In genomic region chr11:120306366-120307131, GRCm38 (mm10) we compare ENCODE assay signal across 10 mouse cellular contexts. TPM values are rescaled to one million over a fixed set of nuclear protein-coding genes. Genes with fewer than 3 reads are reported as not detected.
DNase-seq lines count a peak whose midpoint lies in the region; ATAC-seq lines count a peak whose summit lies in the region.
"Had no signal": no experiment of that assay in that cellular context is flagged by ENCODE, and none has a peak within 500 bp of the region (broad histone marks: within the 10 kb centered on the region; RNA-seq: fewer than 3 reads in every experiment).

No protein-coding gene starts in this region.

- H3K27me3 ChIP-seq in heart, embryonic 11.5 days (ENCODE audit: control insufficient read depth, insufficient read depth, low read length): no peaks in the 10 kb centered on the region
- H3K27me3 ChIP-seq in limb, embryonic 11.5 days (ENCODE audit: control insufficient read depth, insufficient read depth, low read length): no peaks in the 10 kb centered on the region

- no peaks in the 10 kb centered on the region for H3K9me3 ChIP-seq in heart, embryonic 11.5 days (replicated peaks; ENCODE audit: control insufficient read depth, low read length)
- H3K9me3 ChIP-seq in limb, embryonic 11.5 days (ENCODE audit: control insufficient read depth, low read length): no peaks in the 10 kb centered on the region

- H3K36me3 ChIP-seq in heart, embryonic 11.5 days (ENCODE audit: control insufficient read depth, insufficient read depth, low read length): no peaks in the 10 kb centered on the region
- no peaks in the 10 kb centered on the region for H3K36me3 ChIP-seq in limb, embryonic 11.5 days (ENCODE audit: control insufficient read depth, insufficient read depth, low read length)

- H3K4me1 ChIP-seq in heart, embryonic 11.5 days (ENCODE audit: control insufficient read depth, insufficient read depth, low read length): peaks cover 45% of the 10 kb centered on the region
- peaks cover 59% of the 10 kb centered on the region for H3K4me1 ChIP-seq in limb, embryonic 11.5 days (ENCODE audit: control insufficient read depth, insufficient read depth, low read length)

- WGBS in heart, embryonic 11.5 days (ENCODE audit: insufficient replicate concordance): 56% methylated on average over 12 of the region's 12 CpGs
- 32% methylated on average over 12 of the region's 12 CpGs for WGBS in limb, embryonic 11.5 days

- peak overlapping the region; percentile 1; the same call in 1 of the 2 replicates for H3K9ac ChIP-seq in heart, embryonic 11.5 days (ENCODE audit: low read depth, low read length)
- H3K9ac ChIP-seq in limb, embryonic 11.5 days (ENCODE audit: low read length): no peak overlapping the region

- peak overlapping the region; percentile 90 for H3K4me2 ChIP-seq in heart, embryonic 11.5 days
- H3K4me2 ChIP-seq in limb, embryonic 11.5 days (ENCODE audit: low read depth, severe bottlenecking): peak overlapping the region; percentile 76

- no peak for ATAC-seq in heart, embryonic 11.5 days (replicated peaks; ENCODE audit: insufficient number of reproducible peaks, low FRiP score, low TSS enrichment)
- ATAC-seq in limb, embryonic 11.5 days (ENCODE audit: insufficient number of reproducible peaks, low FRiP score, low TSS enrichment, low read depth): no peak
- no peak for ATAC-seq in megakaryocyte progenitor cell, adult 5-6 weeks (replicated peaks; ENCODE audit: poor library complexity)

- no peak for DNase-seq in heart, postnatal 25 days (ENCODE audit: low spot score)
- DNase-seq in testis, postnatal 10 days (ENCODE audit: low spot score): peak; percentile 33
- no peak for DNase-seq in testis, postnatal 14 days (ENCODE audit: low spot score)
- DNase-seq in limb, embryonic 11.5 days (ENCODE audit: low spot score): no peak
- DNase-seq in left cerebral cortex, adult 18-20 months (ENCODE audit: low spot score in 2 of 2): no peak
- no peak for DNase-seq in frontal cortex, postnatal 25 days (ENCODE audit: low spot score in 2 of 2)

- no peak overlapping the region for H3K4me3 ChIP-seq in heart, embryonic 11.5 days (ENCODE audit: low read depth, low read length)
- H3K4me3 ChIP-seq in limb, embryonic 11.5 days (ENCODE audit: low read depth, low read length): no peak overlapping the region

- H3K27ac ChIP-seq in heart, embryonic 11.5 days (ENCODE audit: low read depth, low read length): no peak overlapping the region
- H3K27ac ChIP-seq in limb, embryonic 11.5 days (replicated peaks; ENCODE audit: low read depth, low read length): peak overlapping the region; percentile 55; the same call in 1 of the 2 replicates

- intact Hi-C loops in heart, postnatal 25 days (cut with DNase I): loop anchor here (1.0 to 2.0 kb wide), 4 partner anchors 42 to 195 kb away; no protein-coding TSS in a partner anchor

RNA-seq across cellular contexts. Expression of gene Actg1, which starts 41.8 kb away (rescaled TPM):
- polyA plus RNA-seq in heart, embryonic 11.5 days (2014; fragmentation: Nextera tagmentation; extraction: Ambion mirVana): 1,448 and 1,508 TPM in 2 replicates
- total RNA-seq in heart, postnatal 25 days (2021): 100 to 1,000 TPM; 282 to 346 TPM
- 2,996 and 3,123 TPM in 2 replicates for polyA plus RNA-seq in limb, embryonic 11.5 days (2014; fragmentation: Nextera tagmentation; extraction: Ambion mirVana)
- 1,000 to 10,000 TPM; 1,195 to 1,258 TPM for total RNA-seq in left cerebral cortex, adult 18-20 months (2021)
- total RNA-seq in megakaryocyte progenitor cell, adult 5-6 weeks (2015): 1,607 and 1,783 TPM in 2 replicates
- 724 and 844 TPM in 2 replicates for total RNA-seq in megakaryocyte progenitor cell, adult 5-6 weeks (2017)

RNA-seq across cellular contexts. Expression of gene Fscn2, which starts 54.8 kb away (rescaled TPM):
- 0.57 TPM in 1 of 2 replicates, not detected in the other for polyA plus RNA-seq in heart, embryonic 11.5 days (2014; fragmentation: Nextera tagmentation; extraction: Ambion mirVana)
- not detected for total RNA-seq in heart, postnatal 25 days (2021)
- 0.21 and 0.47 TPM in 2 replicates for polyA plus RNA-seq in limb, embryonic 11.5 days (2014; fragmentation: Nextera tagmentation; extraction: Ambion mirVana)
- not detected for total RNA-seq in left cerebral cortex, adult 18-20 months (2021)
- not detected in 2 replicates for total RNA-seq in megakaryocyte progenitor cell, adult 5-6 weeks (2015)
- not detected in 2 replicates for total RNA-seq in megakaryocyte progenitor cell, adult 5-6 weeks (2017)
- total RNA-seq: liver, adult 2 months had no signal
- polyA plus RNA-seq: liver, adult 2 months; small intestine, adult 2 months had no signal
